Mouse (Mus musculus) erythroblast, embryonic 14.5 days (primary cell): ENCODE results near the gene Susd1.

Experiments used
- GATA1 ChIP-seq: IDR thresholded peaks from 2 replicates; pipeline ENCODE4 v1.6.1; 2012; ENCODE audit warnings: low read length, inconsistent platforms, mixed read lengths
- TAL1 ChIP-seq: IDR thresholded peaks from 3 replicates; pipeline ENCODE4 v1.6.1; 2012; ENCODE audit warnings: low read length, inconsistent platforms, mixed read lengths

- no peak for TF ChIP-seq GATA1
- no peak for TF ChIP-seq TAL1
These were observed 160.0 kb downstream of the Susd1 start for GRCm38 (mm10) chr4:59278410-59278809.
